Comparison of ENCODE assay signal across 21 mouse cellular contexts in genomic region chr9:58627197-58627596, GRCm38 (mm10). TPM values are rescaled to one million over a fixed set of nuclear protein-coding genes. Genes with fewer than 3 reads are reported as not detected.
A peak's percentile ranks its signal among the peaks of the same experiment; 100 is the strongest.
DNase-seq lines count a peak whose midpoint lies in the region; ATAC-seq and TF ChIP-seq lines count a peak whose summit lies in the region.
"Had no signal": no experiment of that assay in that cellular context is flagged by ENCODE, and none has a peak within 500 bp of the region (broad histone marks: within the 10 kb centered on the region; RNA-seq: fewer than 3 reads in every experiment).

No protein-coding gene starts in this region.

- H3K4me2 ChIP-seq in CH12.LX (ENCODE audit: insufficient read depth, low read depth, poor library complexity, severe bottlenecking), result no peak overlapping the region
- no peak overlapping the region for H3K4me2 ChIP-seq in stomach, embryonic 16.5 days (ENCODE audit: low read depth, low read length)
- H3K4me2 ChIP-seq in midbrain, embryonic 14.5 days (ENCODE audit: low read length), result no peak overlapping the region
- H3K4me2 ChIP-seq: forebrain, embryonic 13.5 days; heart, embryonic 15.5 days; limb, embryonic 12.5 days; liver, embryonic 15.5 days; midbrain, embryonic 13.5 days had no signal

- no peak overlapping the region for H3K9ac ChIP-seq in CH12.LX (ENCODE audit: insufficient read depth, low read depth)
- no peak overlapping the region for H3K9ac ChIP-seq in stomach, embryonic 16.5 days (ENCODE audit: low read length)
- no peak overlapping the region for H3K9ac ChIP-seq in midbrain, embryonic 14.5 days (replicated peaks; ENCODE audit: low read length)
- H3K9ac ChIP-seq: forebrain, embryonic 13.5 days; heart, embryonic 15.5 days; limb, embryonic 12.5 days; liver, embryonic 15.5 days; midbrain, embryonic 13.5 days had no signal

- no peak for TF ChIP-seq POLR2A in CH12.LX (IDR thresholded peaks at IDR 0.05; ENCODE audit: low read depth, low read length)

- H3K9me3 ChIP-seq in CH12.LX (replicated peaks; ENCODE audit: low read length), result no peaks in the 10 kb centered on the region
- no peaks in the 10 kb centered on the region for H3K9me3 ChIP-seq in stomach, embryonic 16.5 days (replicated peaks; ENCODE audit: control insufficient read depth, low read length)
- H3K9me3 ChIP-seq in midbrain, embryonic 14.5 days (ENCODE audit: control insufficient read depth, low read length), result no peaks in the 10 kb centered on the region
- H3K9me3 ChIP-seq: forebrain, embryonic 13.5 days; G1E; heart, embryonic 15.5 days; limb, embryonic 12.5 days; liver, embryonic 15.5 days; midbrain, embryonic 13.5 days had no signal

- peak; percentile 19; the same call in 1 of the 2 replicates for TF ChIP-seq EP300 in CH12.LX (IDR thresholded peaks at IDR 0.05; ENCODE audit: low read length)

- TF ChIP-seq CTCF in CH12.LX (conservative IDR thresholded peaks at IDR 0.05 in 1 of 2, IDR thresholded peaks at IDR 0.05 in 1 of 2; ENCODE audit: low read depth in 2 of 2, low read length in 2 of 2), result no peak

- dilution Hi-C loops in CH12.LX (cut with MboI; ENCODE audit: extremely low pct_ligation_motif_present, extremely low pct_unique_long_range_greater_than_20kb, low sequenced_read_pairs), result no loop called here

- in situ Hi-C loops in CH12.LX (cut with MboI; ENCODE audit: low pct_ligation_motif_present, low pct_unique_long_range_greater_than_20kb, low sequenced_read_pairs), result no loop called here

- intact Hi-C loops in gastrocnemius, postnatal 36 days (cut with DNase I), result no loop called here

- 50% methylated on average over 2 of the region's 2 CpGs for WGBS in stomach, embryonic 16.5 days
- WGBS in midbrain, embryonic 14.5 days, result 79% methylated on average over 2 of the region's 2 CpGs

- peaks cover 7 to 42% of the 10 kb centered on the region in 2 experiments for H3K36me3 ChIP-seq in CH12.LX (replicated peaks in 1 of 2; ENCODE audit: control insufficient read depth in 1 of 2, insufficient read depth in 1 of 2, low read length in 1 of 2)
- no peaks in the 10 kb centered on the region for H3K36me3 ChIP-seq in stomach, embryonic 16.5 days (ENCODE audit: control insufficient read depth, insufficient read depth, low read length)
- H3K36me3 ChIP-seq in midbrain, embryonic 14.5 days (ENCODE audit: control insufficient read depth, insufficient read depth, low read length), result 0 out of 2 replicates have a peak, but pooled peaks cover 4% of the 10 kb centered on the region

- H3K4me3 ChIP-seq in CH12.LX (replicated peaks in 1 of 3; ENCODE audit: low read depth in 2 of 3, low read length in 2 of 3, poor library complexity in 1 of 3), result no peak overlapping the region
- no peak overlapping the region for H3K4me3 ChIP-seq in stomach, embryonic 16.5 days (replicated peaks; ENCODE audit: low read length)
- no peak overlapping the region for H3K4me3 ChIP-seq in midbrain, embryonic 14.5 days (replicated peaks; ENCODE audit: low read depth, low read length)
- H3K4me3 ChIP-seq: forebrain, embryonic 13.5 days; heart, embryonic 15.5 days; limb, embryonic 12.5 days; liver, embryonic 15.5 days; midbrain, embryonic 13.5 days; myocyte had no signal

- no peaks in the 10 kb centered on the region for H3K27me3 ChIP-seq in CH12.LX (replicated peaks)
- H3K27me3 ChIP-seq in stomach, embryonic 16.5 days (ENCODE audit: control insufficient read depth, insufficient read depth, low read length), result no peaks in the 10 kb centered on the region
- no peaks in the 10 kb centered on the region for H3K27me3 ChIP-seq in midbrain, embryonic 14.5 days (ENCODE audit: control insufficient read depth, insufficient read depth, low read length)
- H3K27me3 ChIP-seq: forebrain, embryonic 13.5 days; heart, embryonic 15.5 days; limb, embryonic 12.5 days; liver, embryonic 15.5 days; midbrain, embryonic 13.5 days had no signal

- peaks cover 0 to 57% of the 10 kb centered on the region in 2 experiments; a peak in 3 of 4 replicates for H3K4me1 ChIP-seq in CH12.LX (ENCODE audit: control insufficient read depth in 1 of 2, insufficient read depth in 2 of 2)
- H3K4me1 ChIP-seq in stomach, embryonic 16.5 days (ENCODE audit: control insufficient read depth, insufficient read depth, low read length), result no peaks in the 10 kb centered on the region
- H3K4me1 ChIP-seq in midbrain, embryonic 14.5 days (ENCODE audit: control insufficient read depth, insufficient read depth, low read length), result no peaks in the 10 kb centered on the region
- H3K4me1 ChIP-seq: forebrain, embryonic 13.5 days; midbrain, embryonic 13.5 days had no signal

- no peak overlapping the region; the same call in 1 of the 2 replicates for H3K27ac ChIP-seq in CH12.LX (ENCODE audit: insufficient read depth, low read depth)
- no peak overlapping the region for H3K27ac ChIP-seq in stomach, embryonic 16.5 days (ENCODE audit: low read length)
- no peak overlapping the region for H3K27ac ChIP-seq in midbrain, embryonic 14.5 days (replicated peaks; ENCODE audit: low read depth, low read length)
- H3K27ac ChIP-seq: forebrain, embryonic 13.5 days; heart, embryonic 15.5 days; kidney, postnatal 0 days; limb, embryonic 12.5 days; liver, embryonic 15.5 days; macrophage; midbrain, embryonic 13.5 days had no signal

- peak; percentile 21; the same call in 1 of the 2 replicates for ATAC-seq in stomach, embryonic 16.5 days (ENCODE audit: insufficient read depth, low FRiP score)
- no peak for ATAC-seq in midbrain, embryonic 14.5 days (ENCODE audit: low FRiP score, low TSS enrichment)
- ATAC-seq: forebrain, embryonic 13.5 days; hindbrain, embryonic 16.5 days; midbrain, embryonic 13.5 days had no signal

- peak; percentile 16 for DNase-seq in lung, postnatal 25 days (ENCODE audit: low spot score)
- no peak for DNase-seq in lung, postnatal 10 days
- DNase-seq in CH12.LX (ENCODE audit: extremely low read depth), result peak; percentile 41
- DNase-seq in induced T-regulatory cell, adult 2 months (ENCODE audit: low read depth), result peak; percentile 29
- no peak for DNase-seq in midbrain, embryonic 14.5 days
- DNase-seq in gastrocnemius, postnatal 36 days, result no peak
- DNase-seq in heart, adult 18-20 months, result no peak
- DNase-seq: cerebellum, adult 8-10 months; kidney, adult 18-20 months; thymus, postnatal 14 days had no signal

- no peaks in the 10 kb centered on the region for H3K79me2 ChIP-seq in CH12.LX (replicated peaks; ENCODE audit: control insufficient read depth, extremely low read depth, insufficient read depth, poor library complexity, severe bottlenecking)

- TF ChIP-seq RAD21 in CH12.LX (IDR thresholded peaks at IDR 0.05; ENCODE audit: low read depth, low read length), result no peak

TF ChIP-seq in CH12.LX, 34 proteins besides CTCF, POLR2A, EP300 and RAD21:
- TF ChIP-seq ETS1 (conservative IDR thresholded peaks at IDR 0.05; ENCODE audit: low read depth, low read length) (0 out of 2 replicates have a peak, but pooled peaks have one; percentile 17), KAT2A (IDR thresholded peaks at IDR 0.05; ENCODE audit: insufficient replicate concordance, low read length) (no peak)

RNA-seq across cellular contexts. Expression of gene Nptn, which starts 45.2 kb away (rescaled TPM):
- 48.4 and 62.4 TPM in 2 replicates for total RNA-seq in CH12.LX (2012; rRNA removed)
- total RNA-seq in CH12.LX (2014; rRNA removed), result 172 and 175 TPM in 2 replicates
- 118 and 184 TPM in 2 replicates for polyA plus RNA-seq in CH12.LX (2012; ENCODE audit: insufficient read length, low read depth)
- polyA plus RNA-seq in stomach, embryonic 16.5 days (2015; fragmentation: Nextera tagmentation; extraction: Ambion mirVana), result 155 and 165 TPM in 2 replicates
- 179 and 180 TPM in 2 replicates for polyA plus RNA-seq in midbrain, embryonic 14.5 days (2014; fragmentation: Nextera tagmentation; extraction: Ambion mirVana)
- 100 to 1,000 TPM; 106 to 112 TPM for total RNA-seq in gastrocnemius, postnatal 36 days (2021)
- 100 to 1,000 TPM; 113 to 123 TPM for total RNA-seq in heart, adult 18-20 months (2021)

Comparison
In these comparisons a context has a peak if more than half of its experiments do, and no peak if none do; other contexts are left out.
1. DNase-seq: peak in lung, postnatal 25 days (single experiment), CH12.LX (single experiment) and induced T-regulatory cell, adult 2 months (single experiment); none in lung, postnatal 10 days (single experiment), midbrain, embryonic 14.5 days (single experiment), gastrocnemius, postnatal 36 days (0 of 2) and heart, adult 18-20 months (0 of 2).